Mouse (Mus musculus): ENCODE measurements around the gene Sec24b. TPM values are rescaled to one million over a fixed set of nuclear protein-coding genes. Genes with fewer than 3 reads are reported as not detected.
A peak's percentile ranks its signal among the peaks of the same experiment; 100 is the strongest.

Gene Sec24b
- polyA plus RNA-seq, 1 experiment = 38.6 TPM

- no peak for DNase-seq (ENCODE audit: low read depth)
Measured at GRCm38 (mm10) chr3:129978716-129979115, 82.6 kb downstream of the Sec24b start.

- no peak for DNase-seq (ENCODE audit: low read depth)
Measured at GRCm38 (mm10) chr3:129976317-129976716, 85.0 kb downstream of the Sec24b start.

DNA sequence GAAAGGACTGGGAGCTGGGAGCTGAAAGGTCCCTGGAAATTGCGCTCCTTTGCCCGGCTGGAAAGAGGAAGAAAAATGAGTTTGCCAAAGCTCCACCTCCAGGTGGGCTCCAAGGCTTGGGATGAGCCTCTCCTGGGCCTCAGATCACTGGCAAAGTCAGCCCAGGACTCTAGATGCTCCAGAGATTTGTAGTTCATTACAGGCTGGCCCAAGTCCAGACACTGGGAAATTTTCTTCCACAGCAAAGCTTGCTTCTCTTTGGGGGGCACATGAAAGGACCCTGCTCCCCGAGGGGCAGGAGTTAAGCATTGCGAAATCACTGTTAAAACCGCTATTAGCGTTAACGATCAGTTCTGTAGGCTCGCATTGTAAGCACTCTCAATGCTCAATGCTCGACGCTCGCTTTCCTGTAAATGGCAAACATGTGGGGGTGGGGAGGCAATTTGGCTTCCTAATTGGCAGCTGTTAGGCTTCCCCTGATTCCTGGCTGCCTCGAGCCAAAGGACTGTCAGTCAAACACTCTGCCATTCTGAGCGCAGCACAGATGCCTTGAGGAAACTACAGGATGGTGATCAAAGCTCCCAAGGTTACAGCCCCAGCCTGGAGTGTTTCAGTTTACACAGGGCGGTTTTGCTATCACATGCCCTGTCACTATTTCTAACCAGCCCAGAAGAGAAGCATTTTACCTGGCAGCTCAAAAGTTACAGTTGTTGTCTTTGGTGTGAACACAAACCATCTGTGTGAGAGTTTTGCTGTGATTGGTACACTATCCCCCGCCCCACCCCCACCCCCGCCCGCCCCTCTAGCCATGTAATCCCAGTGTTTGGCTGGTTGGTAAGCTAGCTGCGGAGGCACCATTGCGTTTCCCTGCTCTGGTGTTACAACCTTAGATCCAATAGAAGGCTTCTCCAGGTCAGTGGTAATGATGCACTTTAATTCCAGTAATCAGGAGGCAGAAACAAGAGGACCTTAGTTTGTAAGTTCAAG lies 90.5 kb downstream of the Sec24b start:
- no peak for DNase-seq (ENCODE audit: low read depth)

DNA sequence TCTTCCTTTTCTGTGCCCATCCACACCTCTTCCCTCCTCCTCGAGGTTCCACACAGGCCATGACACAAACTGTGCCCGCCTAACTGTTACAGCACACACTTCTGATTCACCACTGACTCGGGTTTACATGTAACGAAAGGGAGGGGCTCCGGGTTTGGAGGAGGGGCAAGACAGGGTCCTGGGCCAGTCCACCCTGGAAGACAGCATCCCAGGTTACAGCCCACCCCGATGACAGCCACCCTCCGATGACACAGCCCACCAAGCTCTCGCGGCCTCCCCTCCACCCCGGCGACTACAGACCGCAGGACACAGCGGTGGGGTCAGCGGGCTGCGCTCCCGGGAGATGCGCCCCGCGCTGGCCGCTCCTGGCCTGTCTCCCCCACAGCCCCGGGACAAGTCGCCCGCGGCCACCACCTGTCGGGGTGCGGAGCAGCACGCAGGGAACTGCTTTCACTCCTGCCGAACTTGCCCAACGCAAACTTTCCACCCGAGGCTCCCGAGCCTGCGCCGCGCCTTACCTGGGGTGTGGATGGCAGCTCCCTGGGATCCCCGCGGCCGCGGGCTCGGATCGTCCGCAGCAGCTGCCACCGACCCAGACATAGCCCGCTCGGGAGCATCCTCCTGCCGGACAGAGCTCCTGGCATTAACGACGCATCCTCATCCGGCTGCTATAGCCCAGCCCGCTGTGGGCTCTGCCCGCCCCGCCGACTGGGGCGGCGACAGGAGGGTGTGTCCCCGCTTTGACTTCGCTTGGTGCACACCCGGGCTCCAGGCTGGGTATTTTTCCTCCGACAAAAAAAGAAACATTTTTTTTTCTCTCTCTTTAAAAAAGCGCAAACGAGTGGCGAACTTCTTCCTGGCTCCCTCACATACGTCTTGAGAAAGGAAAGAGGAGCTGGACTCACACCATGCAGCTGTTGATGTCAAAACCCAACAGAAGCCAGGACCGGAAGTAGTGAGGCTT lies 91.6 kb downstream of the Sec24b start, which contains the start of gene Mcub:
Mcub (minus strand) TSS at position 775 of the 964 bp plus-strand sequence.
- DNase-seq (ENCODE audit: low read depth) = no peak

GRCm38 (mm10) chr3:129969031-129969430 lies 92.3 kb downstream of the Sec24b start:
- DNase-seq (ENCODE audit: low read depth) = no peak

- no peak for DNase-seq (ENCODE audit: low read depth)
Measured at GRCm38 (mm10) chr3:129967874-129968273, 93.5 kb downstream of the Sec24b start.

DNA sequence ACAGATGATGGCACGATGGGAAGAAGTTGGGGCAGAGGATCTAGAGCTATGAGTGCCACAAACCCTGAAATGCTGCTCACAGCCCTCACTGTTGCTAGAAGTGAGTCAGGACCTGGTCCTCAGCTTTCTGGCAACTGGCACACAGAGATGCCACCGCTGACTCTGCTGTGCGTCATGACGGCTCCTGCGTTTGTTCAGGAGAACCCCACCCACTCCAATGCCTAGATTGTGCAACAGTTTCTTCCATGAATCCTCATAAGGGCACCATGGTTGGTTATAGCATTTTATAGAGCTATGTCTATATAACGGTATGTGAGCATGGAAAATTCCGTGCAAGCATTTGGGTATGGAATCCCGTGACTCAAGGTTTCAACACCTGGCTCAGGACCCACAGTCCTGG lies 96.7 kb downstream of the Sec24b start:
- no peak for DNase-seq (ENCODE audit: low read depth)

DNA sequence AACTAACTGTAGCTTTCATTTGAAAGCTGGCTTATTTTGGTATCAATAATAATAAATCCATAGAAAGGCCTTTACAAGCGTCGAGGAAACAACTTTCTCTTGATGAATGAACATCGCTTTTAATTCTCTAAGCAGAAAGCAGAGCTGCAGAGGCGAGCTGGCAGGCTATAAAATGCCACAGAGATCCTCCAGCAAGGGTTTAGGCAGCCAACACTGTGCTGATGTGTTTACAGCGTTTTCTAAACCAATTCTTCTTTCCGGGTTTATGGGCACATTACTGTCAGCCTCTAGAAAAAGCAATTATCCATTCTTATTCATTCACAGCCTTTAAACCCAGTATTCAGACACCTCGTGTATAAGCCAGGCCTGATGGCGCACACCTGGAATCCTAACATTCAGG lies 98.8 kb downstream of the Sec24b start:
- DNase-seq (ENCODE audit: low read depth) = no peak

DNA sequence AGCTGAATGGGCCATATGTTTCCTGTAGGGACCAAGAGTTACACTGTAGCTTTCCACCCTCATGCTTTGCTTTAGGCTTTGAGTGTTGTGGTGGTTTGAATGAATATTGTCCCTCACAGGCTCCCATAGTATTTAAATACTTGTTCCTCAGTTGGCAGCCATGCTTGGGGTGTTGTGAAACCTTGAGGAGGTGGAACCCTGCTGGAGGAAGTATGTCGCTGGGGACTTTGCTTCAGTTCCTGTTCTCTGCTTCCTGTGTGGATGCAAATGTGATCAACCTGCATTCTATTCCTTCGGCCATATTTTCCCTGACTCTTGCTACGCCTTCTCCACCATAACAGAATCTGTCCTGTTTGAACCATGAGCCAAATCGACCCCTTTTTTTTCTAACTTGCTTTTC lies 108.1 kb downstream of the Sec24b start:
- DNase-seq (ENCODE audit: low read depth) = no peak

DNA sequence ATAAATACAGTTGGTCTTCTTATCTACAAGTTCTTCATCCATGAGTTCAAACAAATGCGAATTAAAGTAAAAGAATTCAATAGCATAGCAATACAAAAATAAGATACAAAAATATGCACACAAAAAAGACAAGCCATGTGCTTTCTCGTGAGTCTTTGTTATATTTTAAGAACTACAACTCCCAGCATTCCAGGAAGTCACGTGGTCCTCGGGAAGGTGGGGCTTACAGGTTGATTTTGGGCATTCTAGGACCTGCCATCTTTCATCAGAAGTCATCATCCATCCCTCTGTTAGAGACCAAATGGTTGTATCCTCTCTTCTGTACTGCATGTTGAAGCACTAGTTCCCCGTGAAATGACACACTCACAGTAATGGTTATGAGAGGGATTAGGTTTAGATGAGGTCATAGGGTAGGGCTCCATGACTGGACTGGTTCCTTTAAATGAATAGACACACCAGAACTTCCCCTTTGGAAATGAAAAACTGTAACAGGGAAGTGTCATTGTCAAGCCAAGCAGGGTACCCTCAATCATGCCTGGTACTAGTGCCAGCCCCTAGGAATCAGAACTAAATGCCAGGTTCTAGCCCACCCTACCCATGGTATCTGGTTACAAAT lies 112.1 kb downstream of the Sec24b start:
- DNase-seq (ENCODE audit: low read depth) = no peak

- DNase-seq (ENCODE audit: low read depth) = no peak
Measured at GRCm38 (mm10) chr3:129948359-129948758, 113.0 kb downstream of the Sec24b start.

DNA sequence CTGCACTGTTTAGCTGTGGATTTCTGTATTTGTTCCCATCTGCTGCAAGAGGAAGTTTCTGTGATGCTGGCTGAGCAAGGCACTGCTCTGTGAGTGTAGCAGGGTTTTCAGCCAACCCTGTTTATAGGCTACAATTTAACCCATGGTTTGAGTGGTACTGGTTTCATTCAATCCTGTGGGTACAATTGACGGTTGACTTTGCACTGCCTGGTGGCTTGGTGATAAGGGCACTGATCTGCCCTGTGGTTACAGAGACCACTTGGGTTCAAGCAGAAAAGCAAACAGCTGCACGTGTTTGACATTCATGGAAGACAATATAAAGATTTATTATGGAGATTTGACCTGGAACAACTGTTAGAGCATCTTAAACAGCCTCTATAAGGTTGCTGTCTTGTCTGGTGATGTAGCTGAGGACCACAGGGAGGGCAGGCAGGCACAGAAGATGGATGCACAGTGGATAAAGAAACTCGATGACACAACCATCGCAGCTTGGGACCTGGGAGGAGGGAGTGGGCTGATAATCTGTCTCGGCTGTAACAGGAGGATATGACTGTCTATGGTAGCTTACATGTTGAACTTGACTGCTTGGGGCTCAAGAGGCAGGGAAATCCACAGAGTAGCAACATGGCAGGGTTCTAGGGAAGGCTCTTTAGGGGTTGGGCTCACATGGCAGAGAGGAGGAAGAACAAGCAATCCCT lies 115.0 kb downstream of the Sec24b start:
- no peak for DNase-seq (ENCODE audit: low read depth)

GRCm38 (mm10) chr3:129943813-129944212 lies 117.5 kb downstream of the Sec24b start:
- DNase-seq (ENCODE audit: low read depth) = no peak

GRCm38 (mm10) chr3:129941291-129941690 lies 120.1 kb downstream of the Sec24b start:
- DNase-seq (ENCODE audit: low read depth) = no peak

GRCm38 (mm10) chr3:129940780-129941179 lies 120.6 kb downstream of the Sec24b start:
- DNase-seq (ENCODE audit: low read depth) = no peak

DNA sequence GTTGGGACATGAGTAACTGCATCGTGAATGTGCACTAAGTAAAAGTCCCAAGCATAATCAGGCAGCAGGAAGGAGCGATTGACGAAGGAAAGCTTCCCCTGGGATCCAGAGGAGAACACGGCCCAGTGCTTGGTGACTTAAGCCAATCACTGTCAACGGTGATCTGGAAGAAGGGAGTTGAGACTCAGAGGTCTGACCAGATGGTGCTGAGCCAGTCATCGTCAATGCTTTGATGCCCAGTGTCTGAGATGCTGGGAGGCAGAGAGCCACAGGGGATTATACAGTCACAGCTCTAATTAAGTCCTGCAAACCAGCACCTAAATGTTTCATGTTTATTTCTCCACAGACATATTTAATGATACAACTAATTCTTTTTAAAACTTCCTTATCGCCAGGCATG lies 122.3 kb downstream of the Sec24b start:
- DNase-seq (ENCODE audit: low read depth) = no peak

DNA sequence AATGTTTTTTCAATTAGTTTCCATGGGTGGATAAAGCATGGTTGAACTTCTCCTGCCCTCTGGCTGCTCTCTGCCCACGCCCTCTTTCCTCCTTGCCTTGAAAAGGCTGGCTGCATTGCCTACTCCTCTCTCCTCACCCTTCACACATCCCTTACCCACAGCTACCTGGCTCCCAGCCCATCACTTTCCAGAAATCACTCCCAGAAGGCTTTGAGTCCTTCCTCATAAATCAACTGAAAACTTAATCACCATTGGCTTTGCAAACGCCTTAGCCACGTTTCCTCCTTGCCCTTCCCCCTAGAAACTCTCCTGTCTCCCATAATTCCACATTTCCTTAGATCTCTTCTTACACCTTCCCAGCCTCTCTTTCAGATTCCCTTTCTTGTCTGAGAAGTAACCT lies 123.5 kb downstream of the Sec24b start:
- no peak for DNase-seq (ENCODE audit: low read depth)

DNA sequence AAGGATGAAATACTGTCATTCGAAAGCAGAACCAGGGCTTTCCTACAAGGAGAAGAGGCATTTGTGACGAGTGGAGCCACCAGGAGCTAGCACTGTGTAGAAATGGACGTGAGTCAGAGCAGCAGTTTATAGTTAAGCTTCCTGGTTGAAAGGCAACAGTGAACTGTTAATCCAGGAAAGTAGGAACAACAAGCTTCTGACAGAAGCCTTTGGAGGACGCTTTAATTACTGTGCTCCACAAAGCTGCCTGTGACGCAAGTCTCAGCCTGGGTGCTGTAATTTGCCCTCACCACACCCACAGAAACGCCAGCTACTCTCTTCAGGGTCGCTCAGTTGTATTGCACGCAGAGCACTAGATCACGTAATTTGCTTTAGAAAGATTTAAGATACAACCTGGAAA lies 124.8 kb downstream of the Sec24b start:
- peak; percentile 37 for DNase-seq (ENCODE audit: low read depth)

Measured in gonadal fat pad, adult 2 months (tissue).